Mouse (Mus musculus): Measurements from ENCODE around the gene Mmadhc.

Gene Mmadhc

GRCm38 (mm10) chr2:50296109-50296986 lies at the start of gene Mmadhc:
Mmadhc (minus strand) TSS chr2:50296801.
- no peak for DNase-seq (ENCODE audit: low spot score)

GRCm38 (mm10) chr2:50343598-50343997 lies 47.0 kb upstream of the Mmadhc start:
- no peak for DNase-seq (ENCODE audit: low spot score)

- DNase-seq (ENCODE audit: low spot score) = no peak
Measured at GRCm38 (mm10) chr2:50339061-50339460, 42.5 kb upstream of the Mmadhc start.

GRCm38 (mm10) chr2:50337596-50337995 lies 41.0 kb upstream of the Mmadhc start:
- DNase-seq (ENCODE audit: low spot score) = no peak

- DNase-seq (ENCODE audit: low spot score) = no peak
Measured at GRCm38 (mm10) chr2:50331716-50332270, 35.2 kb upstream of the Mmadhc start.

GRCm38 (mm10) chr2:50328181-50328580 lies 31.6 kb upstream of the Mmadhc start:
- no peak for DNase-seq (ENCODE audit: low spot score)

- DNase-seq (ENCODE audit: low spot score) = no peak
Measured at GRCm38 (mm10) chr2:50324799-50325198, 28.2 kb upstream of the Mmadhc start.

GRCm38 (mm10) chr2:50306663-50307320 lies 10.2 kb upstream of the Mmadhc start:
- no peak for DNase-seq (ENCODE audit: low spot score)

GRCm38 (mm10) chr2:50304824-50305577 lies 8.4 kb upstream of the Mmadhc start:
- DNase-seq (ENCODE audit: low spot score) = no peak

GRCm38 (mm10) chr2:50296987-50297350 lies 368 bp upstream of the Mmadhc start:
- DNase-seq (ENCODE audit: low spot score) = no peak

GRCm38 (mm10) chr2:50295562-50295961 lies 1.0 kb downstream of the Mmadhc start:
- no peak for DNase-seq (ENCODE audit: low spot score)

GRCm38 (mm10) chr2:50294084-50294483 lies 2.5 kb downstream of the Mmadhc start:
- no peak for DNase-seq (ENCODE audit: low spot score)

- DNase-seq (ENCODE audit: low spot score) = no peak
Measured at GRCm38 (mm10) chr2:50293572-50293971, 3.0 kb downstream of the Mmadhc start.

- DNase-seq (ENCODE audit: low spot score) = no peak
Measured at GRCm38 (mm10) chr2:50291901-50292300, 4.7 kb downstream of the Mmadhc start.

- DNase-seq (ENCODE audit: low spot score) = no peak
Measured at GRCm38 (mm10) chr2:50290754-50291153, 5.8 kb downstream of the Mmadhc start.

- no peak for DNase-seq (ENCODE audit: low spot score)
Measured at GRCm38 (mm10) chr2:50284781-50285180, 11.8 kb downstream of the Mmadhc start.

- DNase-seq (ENCODE audit: low spot score) = no peak
Measured at GRCm38 (mm10) chr2:50284040-50284439, 12.6 kb downstream of the Mmadhc start.

GRCm38 (mm10) chr2:50276715-50277114 lies 19.9 kb downstream of the Mmadhc start:
- no peak for DNase-seq (ENCODE audit: low spot score)

GRCm38 (mm10) chr2:50273415-50273814 lies 23.2 kb downstream of the Mmadhc start:
- no peak for DNase-seq (ENCODE audit: low spot score)

GRCm38 (mm10) chr2:50272165-50272564 lies 24.4 kb downstream of the Mmadhc start:
- no peak for DNase-seq (ENCODE audit: low spot score)

GRCm38 (mm10) chr2:50268514-50268913 lies 28.1 kb downstream of the Mmadhc start:
- DNase-seq (ENCODE audit: low spot score) = no peak

- DNase-seq (ENCODE audit: low spot score) = no peak
Measured at GRCm38 (mm10) chr2:50267046-50267445, 29.6 kb downstream of the Mmadhc start.

Measured in layer of hippocampus, adult 9-10 months (tissue).